Mouse (Mus musculus): ENCODE measurements around the gene Gab1. TPM values are rescaled to one million over a fixed set of nuclear protein-coding genes. Genes with fewer than 3 reads are reported as not detected.

Gene Gab1
- polyA plus RNA-seq, 1 experiment from 2014 or later, result 25.6 TPM

DNA sequence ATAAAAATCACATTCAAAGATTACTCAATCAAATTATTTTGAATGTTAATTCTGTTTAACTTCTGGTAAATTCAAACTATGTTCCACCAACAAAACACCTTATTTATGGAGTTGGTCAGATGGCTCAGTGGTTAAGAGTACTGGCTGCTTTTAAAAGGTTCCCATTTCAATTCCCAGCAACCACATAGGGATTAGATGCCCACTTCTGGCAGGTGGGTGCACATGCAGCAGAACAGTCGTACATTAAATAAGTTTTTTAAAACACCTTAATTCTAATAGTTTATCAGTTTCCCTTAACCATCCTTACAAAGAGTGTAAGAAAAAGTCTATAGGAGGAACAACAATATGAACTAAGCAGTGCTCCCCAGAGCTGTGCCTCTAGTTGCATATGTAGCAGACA lies 165.9 kb downstream of the Gab1 start:
- H3K4me3 ChIP-seq (ENCODE audit: low read depth, low read length), result no peak overlapping the region
- H3K4me1 ChIP-seq (ENCODE audit: control insufficient read depth, insufficient read depth, low read length), result no peaks in the 10 kb centered on the region
- H3K27ac ChIP-seq (ENCODE audit: low read length), result no peak overlapping the region
- WGBS, result 86% methylated on average over 1 of the region's 1 CpGs
- H3K4me2 ChIP-seq (replicated peaks; ENCODE audit: low read depth, low read length), result no peak overlapping the region
- no peak overlapping the region for H3K9ac ChIP-seq (replicated peaks; ENCODE audit: low read depth, low read length)
- no peak for ATAC-seq (ENCODE audit: insufficient number of reproducible peaks, insufficient read depth, low FRiP score, low read depth)
- no peaks in the 10 kb centered on the region for H3K27me3 ChIP-seq (ENCODE audit: control insufficient read depth, insufficient read depth, low read length)
- no peaks in the 10 kb centered on the region for H3K9me3 ChIP-seq (ENCODE audit: control insufficient read depth, low read depth, low read length)
- peaks cover 42% of the 10 kb centered on the region for H3K36me3 ChIP-seq (ENCODE audit: control insufficient read depth, insufficient read depth, low read length)

Other genes starting within 250 kb of the Gab1 start
- 70.7 and 84.1 TPM in 2 replicates for gene Smarca5, start 141.0 kb downstream of the Gab1 start, polyA plus RNA-seq (2014; fragmentation: Nextera tagmentation; extraction: Ambion mirVana)
- gene Usp38, start 134.4 kb upstream of the Gab1 start, polyA plus RNA-seq (2014; fragmentation: Nextera tagmentation; extraction: Ambion mirVana), result 21.2 and 22.8 TPM in 2 replicates

All from stomach, embryonic 14.5 days (tissue).